Mouse (Mus musculus) liver, adult 2 months (tissue): ENCODE data around the gene Prkca.

Experiments used
- CTCF ChIP-seq: fragments of 200-500 bp; IDR thresholded peaks from 2 replicates; pipeline ENCODE4 v1.5.1; 2011; ENCODE audit warnings: low read depth, low read length, control low read depth
- POLR2A ChIP-seq: fragments of 200-500 bp; IDR thresholded peaks from 2 replicates; pipeline ENCODE4 v1.6.1; 2011; ENCODE audit warnings: low read length, control low read depth; ENCODE audit not compliant: insufficient read depth; ENCODE audit errors: extremely low read depth

DNA sequence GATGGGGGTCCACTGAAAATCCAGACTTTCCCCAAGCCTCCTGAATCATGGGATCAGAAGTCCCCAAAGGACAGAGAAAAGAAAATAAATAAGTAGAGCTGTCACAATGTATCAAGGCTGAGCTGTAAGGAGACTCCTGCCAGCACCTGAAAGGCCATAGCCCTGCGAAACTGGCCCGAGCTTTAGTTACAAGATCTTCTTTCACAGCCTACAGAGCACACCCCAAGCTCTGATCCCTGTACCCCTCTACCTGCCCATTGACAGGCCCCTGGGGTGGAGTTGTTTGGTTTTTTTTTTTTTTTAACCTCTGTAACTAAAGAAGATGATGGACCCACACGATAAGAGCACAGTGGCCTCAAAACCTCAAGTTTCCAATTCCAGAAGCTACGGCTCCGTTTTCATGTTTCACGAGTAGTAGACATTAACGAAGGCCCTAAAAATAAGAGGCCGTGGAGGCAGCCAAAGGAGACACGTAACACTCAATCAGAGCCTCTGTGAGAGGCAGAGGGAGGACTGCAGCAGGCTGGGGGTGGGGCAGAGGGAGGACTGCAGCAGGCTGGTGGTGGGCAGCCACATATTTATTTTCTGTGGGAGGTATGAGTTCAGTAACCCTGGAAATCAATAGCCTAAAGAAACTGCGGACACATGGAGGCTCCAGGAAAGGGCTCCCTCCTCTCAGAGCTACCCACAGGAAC lies 41.8 kb downstream of the Prkca start:
- no peak for TF ChIP-seq POLR2A
- no peak for TF ChIP-seq CTCF
